Mouse (Mus musculus): ENCODE data around the gene Amz1.

Gene Amz1

GRCm38 (mm10) chr5:140806252-140806651 is 82.3 kb downstream of the Amz1 start:
- in situ Hi-C loops (cut with MboI) = no loop called here

- in situ Hi-C loops (cut with MboI) = no loop called here
Measured at GRCm38 (mm10) chr5:140806939-140807338, 83.0 kb downstream of the Amz1 start.

Measured in mature B cell (primary cell).